Mouse (Mus musculus): ENCODE measurements around the gene Pmvk.

GRCm38 (mm10) chr3:89420421-89420820, 33.9 kb upstream of the Pmvk start:
- TF ChIP-seq CTCF (IDR thresholded peaks at IDR 0.05; ENCODE audit: insufficient read depth, low read depth, low read length), result no peak
- TF ChIP-seq POLR2A (IDR thresholded peaks at IDR 0.05; ENCODE audit: insufficient read depth, low read depth, low read length), result no peak

Measured in olfactory bulb, adult 2 months (tissue).